Mouse (Mus musculus): ENCODE measurements around the gene Cchcr1. TPM values are rescaled to one million over a fixed set of nuclear protein-coding genes. Genes with fewer than 3 reads are reported as not detected.
A peak's percentile ranks its signal among the peaks of the same experiment; 100 is the strongest.

Cchcr1 gene
- total RNA-seq, 2 experiments from 2014 or later: 11.0 to 12.6 TPM

GRCm38 (mm10) chr17:35526644-35527043 is 9.7 kb downstream of the Cchcr1 start:
- no peak for TF ChIP-seq CTCF (conservative IDR thresholded peaks at IDR 0.05)
- Histone ChIP-seq H3K27ac (no peak overlapping the region), H3K4me3 (no peak overlapping the region)
- DNase-seq (ENCODE audit: low spot score in 2 of 2): no peak

DNA sequence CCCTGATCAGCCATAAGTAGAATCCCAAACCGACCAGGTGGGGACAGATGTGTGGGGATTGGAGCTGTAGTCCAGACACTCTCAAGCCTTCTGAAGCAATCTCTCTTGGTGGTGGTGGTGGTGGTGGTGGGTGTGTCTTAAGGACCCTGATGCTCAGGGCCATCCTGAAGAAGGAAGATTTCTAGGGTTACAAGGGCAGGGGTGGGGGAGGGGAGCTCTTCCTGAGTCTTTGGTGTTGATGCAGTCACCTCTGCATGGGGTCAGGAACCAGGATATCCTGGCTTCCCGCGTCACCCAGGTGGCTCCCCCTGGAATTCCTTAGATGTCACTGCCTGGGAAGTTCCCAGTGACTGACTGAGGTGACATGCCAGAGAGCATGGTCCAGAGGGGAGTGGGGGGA is 15.5 kb downstream of the Cchcr1 start:
- H3K4me3 ChIP-seq: no peak overlapping the region
- no peak for TF ChIP-seq CTCF (conservative IDR thresholded peaks at IDR 0.05)
- H3K27ac ChIP-seq: no peak overlapping the region
- no peak for DNase-seq (ENCODE audit: low spot score in 2 of 2)

DNA sequence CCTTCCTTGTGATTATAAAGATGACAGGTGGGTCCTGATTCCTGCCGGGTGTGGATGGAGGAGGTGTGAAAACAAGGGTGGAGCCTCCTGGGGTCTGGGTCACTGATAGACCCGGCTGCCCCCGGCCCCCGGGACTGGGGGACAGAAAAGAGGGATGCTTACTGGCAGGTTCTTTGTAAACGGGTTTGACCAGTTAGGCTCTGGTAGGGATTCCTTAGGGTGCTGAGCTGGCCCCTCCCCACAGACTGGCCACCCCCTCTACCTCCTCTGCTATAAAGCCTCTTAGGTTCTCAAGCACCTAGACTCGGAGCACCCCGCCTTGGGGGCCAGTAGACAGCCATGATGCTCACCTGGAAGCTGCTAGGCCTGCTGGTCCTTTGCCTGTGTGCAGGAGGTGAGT is 16.0 kb downstream of the Cchcr1 start, which contains the start of gene Psors1c2:
Gene Psors1c2, plus strand, starts transcription at position 301 of the 400 bp plus-strand sequence.
- DNase-seq (ENCODE audit: low spot score in 2 of 2): no peak
- no peak for TF ChIP-seq CTCF (conservative IDR thresholded peaks at IDR 0.05)
- H3K4me3 ChIP-seq: no peak within 1 kb of the TSS
- H3K27ac ChIP-seq: no peak within 1 kb of the TSS

DNA sequence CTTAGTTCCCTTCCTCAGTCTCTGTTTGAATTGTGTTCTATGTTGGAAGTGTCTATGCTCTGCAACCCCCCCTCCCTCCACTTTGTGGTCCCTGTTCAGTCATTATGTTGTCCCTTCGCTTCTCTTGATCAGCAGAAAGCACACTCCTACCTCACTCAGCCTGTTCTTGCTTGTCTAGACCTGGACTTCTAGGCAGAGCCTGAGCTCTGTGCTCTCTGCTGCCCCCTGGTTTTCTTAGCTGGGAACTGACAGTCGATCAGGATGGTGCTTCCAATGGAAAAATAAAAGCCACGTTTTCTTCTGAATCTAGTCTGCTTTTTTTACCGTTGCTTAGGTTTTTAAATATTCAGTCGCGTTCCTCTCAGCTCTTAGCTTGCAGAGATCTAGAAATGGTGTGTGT is 17.4 kb downstream of the Cchcr1 start:
- Histone ChIP-seq H3K27ac (peak overlapping the region; percentile 77), H3K4me3 (peak overlapping the region; percentile 50)
- TF ChIP-seq CTCF (conservative IDR thresholded peaks at IDR 0.05): peak; percentile 98
- peak; percentile 81 to 87 for DNase-seq (ENCODE audit: low spot score in 2 of 2)

DNA sequence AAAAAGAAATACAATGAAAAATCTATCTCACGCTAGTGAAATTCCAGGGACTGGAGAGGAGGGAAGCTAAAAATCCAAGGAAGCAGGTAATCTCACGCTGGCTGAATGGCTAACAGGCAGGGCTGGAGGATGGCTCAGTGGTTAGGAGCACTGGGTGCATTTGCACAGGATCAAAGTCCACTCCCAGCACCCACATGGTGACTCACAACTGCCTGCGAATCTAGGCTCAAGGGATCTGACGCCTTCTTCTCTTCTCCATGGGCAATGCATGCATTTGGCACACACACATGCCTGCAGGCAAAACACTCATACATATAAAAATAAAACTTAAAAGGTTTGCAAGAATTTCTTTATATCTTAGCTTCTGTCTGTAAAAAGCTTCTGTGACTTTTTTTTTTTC is 20.5 kb downstream of the Cchcr1 start:
- H3K4me3 ChIP-seq: no peak overlapping the region
- no peak for TF ChIP-seq CTCF (conservative IDR thresholded peaks at IDR 0.05)
- no peak overlapping the region for H3K27ac ChIP-seq
- no peak for DNase-seq (ENCODE audit: low spot score in 2 of 2)

DNA sequence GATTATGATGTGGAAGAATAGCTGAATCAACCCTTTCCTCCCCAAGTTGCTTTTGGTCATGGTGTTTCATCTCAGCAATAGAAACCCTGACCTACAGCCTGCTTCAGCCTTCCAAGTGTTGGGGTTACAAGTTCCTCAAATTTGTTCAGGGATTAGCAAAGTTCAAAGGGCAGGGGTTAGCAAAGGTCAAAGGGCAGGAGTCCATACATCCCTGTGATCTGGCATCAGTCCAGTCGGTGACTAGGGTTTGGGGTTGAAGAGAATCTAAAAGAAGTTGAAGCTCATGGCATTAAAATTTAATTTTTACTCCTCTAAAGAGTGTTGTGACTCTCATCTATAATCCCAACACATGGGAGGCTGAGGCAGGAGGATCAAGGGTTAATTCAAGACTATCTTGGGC is 21.6 kb downstream of the Cchcr1 start:
- no peak for DNase-seq (ENCODE audit: low spot score in 2 of 2)
- H3K27ac ChIP-seq: no peak overlapping the region
- TF ChIP-seq CTCF (conservative IDR thresholded peaks at IDR 0.05): no peak
- no peak overlapping the region for H3K4me3 ChIP-seq

DNA sequence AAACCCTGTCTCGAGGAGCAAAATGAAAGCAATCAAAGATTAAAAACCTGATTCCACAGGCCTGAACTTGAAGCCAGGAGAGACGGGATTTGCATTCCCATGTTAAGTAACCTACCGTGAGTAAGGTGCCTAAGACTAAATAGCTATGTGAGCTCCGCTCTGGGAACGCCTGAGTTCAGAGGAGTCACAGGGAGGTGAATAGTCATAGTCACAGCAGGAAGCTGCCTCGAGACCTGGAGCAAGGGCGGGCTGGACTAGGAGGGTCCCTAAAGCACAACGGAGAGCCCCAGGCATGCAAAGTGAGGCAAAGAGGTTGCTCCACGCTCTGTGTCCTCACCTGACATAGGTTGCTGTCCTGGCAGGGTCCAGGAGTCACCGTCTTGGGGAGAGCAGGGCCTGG is 22.6 kb downstream of the Cchcr1 start:
- H3K4me3 ChIP-seq: no peak overlapping the region
- no peak overlapping the region for H3K27ac ChIP-seq
- DNase-seq (ENCODE audit: low spot score in 2 of 2): no peak
- no peak for TF ChIP-seq CTCF (conservative IDR thresholded peaks at IDR 0.05)

GRCm38 (mm10) chr17:35542761-35543411 is 26.0 kb downstream of the Cchcr1 start:
- Histone ChIP-seq H3K27ac (peak overlapping the region; percentile 71), H3K4me3 (peak overlapping the region; percentile 21; the same call in 1 of the 2 replicates)

GRCm38 (mm10) chr17:35543412-35543861 is 26.5 kb downstream of the Cchcr1 start:
- TF ChIP-seq CTCF (conservative IDR thresholded peaks at IDR 0.05): no peak
- no peak for DNase-seq (ENCODE audit: low spot score in 2 of 2)
- Histone ChIP-seq H3K27ac (peak overlapping the region; percentile 71), H3K4me3 (peak overlapping the region; percentile 21; the same call in 1 of the 2 replicates)

More at GRCm38 (mm10) chr17:35542761-35543411, 26.0 kb downstream of the Cchcr1 start:
- no peak for DNase-seq (ENCODE audit: low spot score in 2 of 2)
- no peak for TF ChIP-seq CTCF (conservative IDR thresholded peaks at IDR 0.05)

DNA sequence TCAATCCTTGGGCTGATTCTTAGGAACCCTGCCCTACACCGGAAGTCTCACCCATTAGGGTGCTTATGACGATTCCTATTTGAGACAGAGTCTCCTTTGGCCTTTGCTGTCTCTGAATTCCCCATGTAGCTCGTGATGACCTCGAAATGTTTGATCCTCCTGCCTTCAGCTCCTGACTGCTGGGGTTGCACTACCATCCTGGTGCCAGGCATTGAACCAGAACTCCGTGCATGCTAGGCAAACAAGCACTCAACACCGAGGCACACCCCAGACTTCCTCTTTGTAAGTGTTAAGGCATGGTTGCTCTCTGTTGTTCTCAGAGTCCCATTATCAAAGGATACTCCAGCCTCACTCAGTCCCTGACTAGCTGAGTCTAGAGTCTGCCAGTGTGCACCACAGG is 27.1 kb downstream of the Cchcr1 start:
- H3K4me3 ChIP-seq: no peak overlapping the region
- H3K27ac ChIP-seq: peak overlapping the region; percentile 71
- no peak for TF ChIP-seq CTCF (conservative IDR thresholded peaks at IDR 0.05)
- no peak for DNase-seq (ENCODE audit: low spot score in 2 of 2)

- peak in 1 of 2 experiments; percentile 71 for DNase-seq (ENCODE audit: low spot score in 2 of 2)
- Histone ChIP-seq H3K4me3 (no peak overlapping the region), H3K27ac (no peak overlapping the region)
- peak; percentile 94 for TF ChIP-seq CTCF (conservative IDR thresholded peaks at IDR 0.05)
Measured at GRCm38 (mm10) chr17:35544680-35545079, 27.8 kb downstream of the Cchcr1 start.

DNA sequence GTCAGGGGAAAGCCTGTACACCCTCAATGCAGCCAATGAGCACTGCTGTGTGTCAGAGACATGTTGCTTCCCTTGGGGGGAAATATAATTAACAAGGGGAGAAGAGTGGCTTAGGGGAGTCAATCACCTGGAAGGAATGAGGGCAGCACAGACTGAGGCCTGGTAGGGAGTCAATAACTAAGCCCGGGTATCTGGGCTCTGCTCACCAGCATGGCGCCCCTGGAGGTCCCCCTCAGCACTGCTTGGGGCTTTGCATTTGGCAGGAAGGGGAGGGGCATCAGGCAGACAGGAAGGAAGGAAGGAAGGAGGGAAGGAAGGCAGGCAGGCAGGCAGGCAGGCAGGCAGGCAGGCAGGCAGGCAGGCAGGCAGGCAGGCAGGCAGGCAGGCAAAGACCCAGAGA is 30.6 kb downstream of the Cchcr1 start:
- Histone ChIP-seq H3K27ac (no peak overlapping the region), H3K4me3 (no peak overlapping the region)
- no peak for DNase-seq (ENCODE audit: low spot score in 2 of 2)
- TF ChIP-seq CTCF (conservative IDR thresholded peaks at IDR 0.05): 0 out of 2 replicates have a peak, but pooled peaks have one; percentile 9

- DNase-seq (ENCODE audit: low spot score in 2 of 2): no peak
- no peak overlapping the region for H3K4me3 ChIP-seq
- no peak for TF ChIP-seq CTCF (conservative IDR thresholded peaks at IDR 0.05)
- peak overlapping the region; percentile 88 for H3K27ac ChIP-seq
Measured at GRCm38 (mm10) chr17:35548636-35549035, 31.7 kb downstream of the Cchcr1 start.

Data from layer of hippocampus, adult 2 months (tissue).